Mouse (Mus musculus): Measurements from ENCODE around the gene Vapa. TPM values are rescaled to one million over a fixed set of nuclear protein-coding genes. Genes with fewer than 3 reads are reported as not detected.
A peak's percentile ranks its signal among the peaks of the same experiment; 100 is the strongest.
"Not testable (repeated sequence)": the region's sequence is repeated elsewhere in the genome, so short reads cannot be mapped to it uniquely, and the experiment has no call there.

The Vapa gene
- total RNA-seq, 2 experiments from 2014 or later: 132 to 153 TPM

- no peak for DNase-seq (ENCODE audit: extremely low spot score in 1 of 2, low spot score in 1 of 2)
Observed at GRCm38 (mm10) chr17:65571866-65572265, 41.5 kb downstream of the Vapa start.

GRCm38 (mm10) chr17:65571466-65571865 lies 41.9 kb downstream of the Vapa start:
- no peak for DNase-seq (ENCODE audit: extremely low spot score in 1 of 2, low spot score in 1 of 2)

- DNase-seq (ENCODE audit: extremely low spot score in 1 of 2, low spot score in 1 of 2): no peak
Observed at GRCm38 (mm10) chr17:65564189-65564588, 49.2 kb downstream of the Vapa start.

GRCm38 (mm10) chr17:65563345-65563744 lies 50.0 kb downstream of the Vapa start:
- DNase-seq (ENCODE audit: extremely low spot score in 1 of 2, low spot score in 1 of 2): no peak

- peak; percentile 52 to 88 for DNase-seq (ENCODE audit: extremely low spot score in 1 of 2, low spot score in 1 of 2)
Observed at GRCm38 (mm10) chr17:65562761-65563160, 50.6 kb downstream of the Vapa start.

GRCm38 (mm10) chr17:65561361-65562015 lies 51.9 kb downstream of the Vapa start:
- no peak for DNase-seq (ENCODE audit: extremely low spot score in 1 of 2, low spot score in 1 of 2)

GRCm38 (mm10) chr17:65559273-65559672 lies 54.1 kb downstream of the Vapa start:
- no peak for DNase-seq (ENCODE audit: extremely low spot score in 1 of 2, low spot score in 1 of 2)

GRCm38 (mm10) chr17:65558788-65559187 lies 54.6 kb downstream of the Vapa start:
- DNase-seq (ENCODE audit: extremely low spot score in 1 of 2, low spot score in 1 of 2): no peak

GRCm38 (mm10) chr17:65558217-65558616 lies 55.1 kb downstream of the Vapa start:
- peak in 1 of 2 experiments; percentile 68 for DNase-seq (ENCODE audit: extremely low spot score in 1 of 2, low spot score in 1 of 2)

- no peak for DNase-seq (ENCODE audit: extremely low spot score in 1 of 2, low spot score in 1 of 2)
Observed at GRCm38 (mm10) chr17:65557212-65557611, 56.1 kb downstream of the Vapa start.

GRCm38 (mm10) chr17:65556798-65557197 lies 56.6 kb downstream of the Vapa start:
- no peak for DNase-seq (ENCODE audit: extremely low spot score in 1 of 2, low spot score in 1 of 2)

GRCm38 (mm10) chr17:65552426-65552997 lies 60.8 kb downstream of the Vapa start:
- DNase-seq (ENCODE audit: extremely low spot score in 1 of 2, low spot score in 1 of 2): no peak

GRCm38 (mm10) chr17:65550357-65550756 lies 63.0 kb downstream of the Vapa start:
- DNase-seq (ENCODE audit: extremely low spot score in 1 of 2, low spot score in 1 of 2): no peak

- DNase-seq (ENCODE audit: extremely low spot score in 1 of 2, low spot score in 1 of 2): no peak
Observed at GRCm38 (mm10) chr17:65548698-65549365, 64.5 kb downstream of the Vapa start.

- not testable (repeated sequence) for DNase-seq (ENCODE audit: extremely low spot score in 1 of 2, low spot score in 1 of 2)
Observed at GRCm38 (mm10) chr17:65546221-65546620, 67.1 kb downstream of the Vapa start.

- no peak for DNase-seq (ENCODE audit: extremely low spot score in 1 of 2, low spot score in 1 of 2)
Observed at GRCm38 (mm10) chr17:65540441-65541272, 72.7 kb downstream of the Vapa start, which contains the start of gene Tmem232. Gene Tmem232, minus strand, starts transcription at chr17:65540782.

GRCm38 (mm10) chr17:65536156-65536555 lies 77.2 kb downstream of the Vapa start:
- DNase-seq (ENCODE audit: extremely low spot score in 1 of 2, low spot score in 1 of 2): peak in 1 of 2 experiments; percentile 39

- DNase-seq (ENCODE audit: extremely low spot score in 1 of 2, low spot score in 1 of 2): not testable (repeated sequence)
Observed at GRCm38 (mm10) chr17:65532381-65532780, 81.0 kb downstream of the Vapa start.
